Mouse (Mus musculus) heart, postnatal 25 days (tissue): ENCODE data around the gene Smim11. TPM values are rescaled to one million over a fixed set of nuclear protein-coding genes. Genes with fewer than 3 reads are reported as not detected.

Experiments used
- DNase-seq: peaks from one replicate; pipeline ENCODE4 v3.0.0; 2022; ENCODE audit warnings: low spot score
- intact Hi-C: fragments of 180-260 bp; cut with DNase I; formaldehyde crosslinking; loops from one replicate; pipeline ENCODE4 v1.15.1; 2025
- total RNA-seq, 2 experiments: library from RNA; stranded (reverse); gene quantifications; 2 replicates each; pipeline ENCODE4 v1.2.3; 2021

Smim11 gene
- total RNA-seq, 2 experiments from 2014 or later = 75.9 to 77.2 TPM

- no peak for DNase-seq
- intact Hi-C loops = no loop called here
Measured at GRCm38 (mm10) chr16:92355982-92356381, 54.9 kb downstream of the Smim11 start.

GRCm38 (mm10) chr16:92357023-92357422 is 55.9 kb downstream of the Smim11 start:
- intact Hi-C loops = no loop called here
- no peak for DNase-seq

- intact Hi-C loops = no loop called here
- DNase-seq = no peak
Measured at GRCm38 (mm10) chr16:92357566-92357965, 56.5 kb downstream of the Smim11 start.

- intact Hi-C loops = no loop called here
- no peak for DNase-seq
Measured at GRCm38 (mm10) chr16:92358734-92359133, 57.6 kb downstream of the Smim11 start.

- intact Hi-C loops = no loop called here
- no peak for DNase-seq
Measured at GRCm38 (mm10) chr16:92359229-92359628, 58.1 kb downstream of the Smim11 start, which contains the start of gene Kcne1. Gene Kcne1 (minus strand): TSS chr16:92359468.

GRCm38 (mm10) chr16:92360711-92361110 is 59.6 kb downstream of the Smim11 start:
- DNase-seq = no peak
- intact Hi-C loops = no loop called here

Other genes starting within 250 kb of the Smim11 start
- gene Mrps6, start 243.0 kb upstream of the Smim11 start, total RNA-seq = 10 to 100 TPM; 60.6 to 63.2 TPM
- not detected for gene Gm49711, start 243.0 kb upstream of the Smim11 start, total RNA-seq
- gene Slc5a3, start 243.0 kb upstream of the Smim11 start, total RNA-seq = 1 to 10 TPM; 6.3 to 7.7 TPM
- not detected for gene Kcne2, start 8.9 kb upstream of the Smim11 start, total RNA-seq
- 1 to 10 TPM in 1 of 2 experiments, under 1 TPM in 1; 0.75 to 1.4 TPM for gene Fam243, start 20.2 kb downstream of the Smim11 start, total RNA-seq
- gene Kcne1, start 58.2 kb downstream of the Smim11 start, total RNA-seq = 10 to 100 TPM; 39.8 to 40.1 TPM
- gene Rcan1, start 169.6 kb downstream of the Smim11 start, total RNA-seq = 10 to 100 TPM; 48.8 to 97.8 TPM
- under 1 TPM; 0.11 to 0.21 TPM for gene Clic6, start 184.4 kb downstream of the Smim11 start, total RNA-seq